Mouse (Mus musculus) forebrain, embryonic 11.5 days (tissue): ENCODE data around the gene Spen. TPM values are rescaled to one million over a fixed set of nuclear protein-coding genes. Genes with fewer than 3 reads are reported as not detected.
"Not testable (repeated sequence)": the region's sequence is repeated elsewhere in the genome, so short reads cannot be mapped to it uniquely, and the experiment has no call there.

Experiments
- ATAC-seq: fragments of 200-750 bp; cut with Nextera tagmentation; replicated peaks from 2 replicates; pipeline ENCODE4 v1.8.0; 2017; ENCODE audit warnings: moderate TSS enrichment; ENCODE audit not compliant: low FRiP score
- DNase-seq: peaks from one replicate; pipeline ENCODE4 v3.0.0-alpha.2; 2017; ENCODE audit warnings: low spot score
- H3K27ac ChIP-seq: fragments of 300-500 bp; sonication (generic); 2 replicates; pipeline ENCODE4 v1.5.1; 2014; ENCODE audit warnings: low read depth, low read length
- H3K27me3 ChIP-seq: fragments of 300-500 bp; sonication (generic); 2 replicates; pipeline ENCODE4 v1.6.1; 2014; ENCODE audit warnings: mild to moderate bottlenecking, low read length, mixed read lengths; ENCODE audit not compliant: control insufficient read depth, insufficient read depth
- H3K36me3 ChIP-seq: fragments of 300-500 bp; sonication (generic); 2 replicates; pipeline ENCODE4 v1.6.1; 2014; ENCODE audit warnings: mild to moderate bottlenecking, low read length, moderate library complexity, mixed read lengths; ENCODE audit not compliant: control insufficient read depth, insufficient read depth
- H3K4me1 ChIP-seq: fragments of 300-500 bp; sonication (generic); replicated peaks from 2 replicates; pipeline ENCODE4 v1.6.1; 2014; ENCODE audit warnings: low read length, mixed read lengths; ENCODE audit not compliant: control insufficient read depth, insufficient read depth
- H3K4me2 ChIP-seq: fragments of 300-500 bp; sonication (generic); 2 replicates; pipeline ENCODE4 v1.6.1; 2014; ENCODE audit warnings: low read depth, mild to moderate bottlenecking, low read length, moderate library complexity, mixed read lengths; ENCODE audit not compliant: severe bottlenecking
- H3K4me3 ChIP-seq: fragments of 300-500 bp; sonication (generic); 2 replicates; pipeline ENCODE4 v1.5.1; 2014; ENCODE audit warnings: low read depth, low read length
- H3K9ac ChIP-seq: fragments of 300-500 bp; sonication (generic); 2 replicates; pipeline ENCODE4 v1.6.1; 2014; ENCODE audit warnings: low read length
- H3K9me3 ChIP-seq: fragments of 300-500 bp; sonication (generic); 2 replicates; pipeline ENCODE4 v1.6.1; 2016; ENCODE audit warnings: low read length, mixed read lengths; ENCODE audit not compliant: control insufficient read depth
- WGBS: fragments of 180-500 bp; shearing (Covaris S2); extraction: QIAGEN DNeasy Blood & Tissue Kit; methylation state at CpG from one replicate; pipeline ENCODE4 v1.1.7; 2014; 5-methylcytosine and 5-hydroxymethylcytosine counted together
- polyA plus RNA-seq: library from polyadenylated mRNA; unstranded; fragments of >200 nt; fragmentation: Nextera tagmentation; extraction: Ambion mirVana; gene quantifications from 2 replicates; pipeline ENCODE4 v1.2.1, GENCODE M21; 2014

Spen gene
- polyA plus RNA-seq, 1 experiment from 2014 or later: 17.1 TPM

- no peak overlapping the region for H3K27ac ChIP-seq
- no peak overlapping the region for H3K4me3 ChIP-seq
- WGBS: 86% methylated on average over 7 of the region's 7 CpGs
- no peaks in the 10 kb centered on the region for H3K4me1 ChIP-seq
- no peaks in the 10 kb centered on the region for H3K36me3 ChIP-seq
- H3K9me3 ChIP-seq: no peaks in the 10 kb centered on the region
- DNase-seq: no peak
- H3K27me3 ChIP-seq: no peaks in the 10 kb centered on the region
- H3K9ac ChIP-seq: no peak overlapping the region
- no peak overlapping the region for H3K4me2 ChIP-seq
- no peak for ATAC-seq
Observed at GRCm38 (mm10) chr4:141572668-141573358, 34.4 kb upstream of the Spen start.

DNA sequence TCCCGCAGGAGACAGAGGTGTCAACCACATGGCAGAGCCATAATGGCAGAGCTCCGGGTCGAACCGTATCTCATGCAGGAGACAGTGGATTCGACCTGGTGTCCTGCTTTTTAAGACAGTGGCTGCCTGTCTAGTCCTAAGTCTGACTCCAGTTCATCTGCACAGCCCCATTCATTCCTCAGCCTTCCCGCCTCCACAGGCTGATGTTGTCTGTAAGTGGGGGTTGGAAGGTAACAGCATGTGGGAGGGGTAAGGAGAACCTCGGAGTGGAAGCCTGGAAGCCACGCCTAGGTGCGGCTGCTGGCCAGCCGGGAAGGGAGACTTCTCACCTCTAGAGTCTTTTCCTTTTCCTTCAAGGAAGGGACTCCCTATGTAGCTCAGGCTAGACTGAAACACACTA lies 33.5 kb upstream of the Spen start:
- no peak overlapping the region for H3K4me3 ChIP-seq
- H3K27ac ChIP-seq: no peak overlapping the region
- no peak for DNase-seq
- H3K4me2 ChIP-seq: no peak overlapping the region
- ATAC-seq: no peak
- no peak overlapping the region for H3K9ac ChIP-seq
- H3K36me3 ChIP-seq: no peaks in the 10 kb centered on the region
- WGBS: 77% methylated on average over 10 of the region's 10 CpGs
- no peaks in the 10 kb centered on the region for H3K4me1 ChIP-seq
- H3K27me3 ChIP-seq: no peaks in the 10 kb centered on the region
- H3K9me3 ChIP-seq: no peaks in the 10 kb centered on the region

- Histone ChIP-seq H3K4me3 (no peak overlapping the region), H3K27me3 (no peaks in the 10 kb centered on the region), H3K9ac (no peak overlapping the region), H3K9me3 (no peaks in the 10 kb centered on the region), H3K36me3 (no peaks in the 10 kb centered on the region), H3K27ac (no peak overlapping the region), H3K4me2 (no peak overlapping the region), H3K4me1 (no peaks in the 10 kb centered on the region)
- no peak for ATAC-seq
- DNase-seq: no peak
- WGBS: 70% methylated on average over 6 of the region's 6 CpGs
Observed at GRCm38 (mm10) chr4:141571337-141571739, 32.9 kb upstream of the Spen start.

DNA sequence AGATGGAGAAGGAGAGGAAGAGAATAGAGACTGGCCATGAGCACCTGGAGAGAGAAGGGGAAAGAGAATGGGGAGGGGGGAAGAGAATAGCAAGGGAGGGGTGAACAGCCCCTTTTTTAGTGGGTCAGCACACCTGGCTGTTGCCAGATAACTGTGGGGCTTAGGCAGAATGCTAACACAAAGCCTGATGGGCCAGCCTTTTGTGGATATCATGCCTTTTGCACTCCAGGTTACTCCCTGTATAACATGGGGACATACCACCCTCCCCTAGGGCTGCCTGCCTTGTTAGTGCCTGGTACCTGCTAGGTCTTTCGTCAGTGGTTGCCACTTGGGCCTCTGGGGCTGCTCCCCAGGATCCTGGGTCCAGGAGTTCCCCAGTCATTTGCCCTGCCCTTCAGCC lies 32.4 kb upstream of the Spen start:
- ATAC-seq: no peak
- Histone ChIP-seq H3K9me3 (no peaks in the 10 kb centered on the region), H3K4me2 (no peak overlapping the region), H3K9ac (no peak overlapping the region), H3K4me3 (no peak overlapping the region), H3K4me1 (no peaks in the 10 kb centered on the region), H3K36me3 (no peaks in the 10 kb centered on the region), H3K27ac (no peak overlapping the region), H3K27me3 (no peaks in the 10 kb centered on the region)
- DNase-seq: no peak
- WGBS: 78% methylated on average over 1 of the region's 1 CpGs

DNA sequence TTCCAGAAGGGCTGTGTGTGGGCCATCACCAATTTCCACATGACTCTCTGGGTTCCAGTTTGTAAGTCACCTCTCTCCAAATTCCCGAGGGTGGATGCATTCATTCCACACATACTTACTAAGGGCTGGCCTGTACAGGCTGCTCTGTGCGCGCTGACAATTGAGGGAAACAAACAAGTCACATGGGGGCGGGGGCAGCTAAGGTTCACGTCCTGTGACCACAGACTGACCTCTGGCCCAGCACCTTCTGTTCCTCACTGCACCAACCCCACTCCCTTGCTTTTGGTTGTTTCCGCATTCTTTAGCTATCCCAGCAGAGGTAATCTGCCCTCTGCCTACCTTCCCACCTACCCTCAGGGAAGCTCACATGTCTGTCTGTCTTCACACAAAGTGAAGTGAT lies 31.6 kb upstream of the Spen start:
- H3K9ac ChIP-seq: no peak overlapping the region
- no peak overlapping the region for H3K4me3 ChIP-seq
- H3K4me2 ChIP-seq: no peak overlapping the region
- DNase-seq (no peak), ATAC-seq (no peak)
- H3K36me3 ChIP-seq: no peaks in the 10 kb centered on the region
- H3K4me1 ChIP-seq: no peaks in the 10 kb centered on the region
- H3K9me3 ChIP-seq: no peaks in the 10 kb centered on the region
- WGBS: 79% methylated on average over 6 of the region's 6 CpGs
- no peaks in the 10 kb centered on the region for H3K27me3 ChIP-seq
- H3K27ac ChIP-seq: no peak overlapping the region

DNA sequence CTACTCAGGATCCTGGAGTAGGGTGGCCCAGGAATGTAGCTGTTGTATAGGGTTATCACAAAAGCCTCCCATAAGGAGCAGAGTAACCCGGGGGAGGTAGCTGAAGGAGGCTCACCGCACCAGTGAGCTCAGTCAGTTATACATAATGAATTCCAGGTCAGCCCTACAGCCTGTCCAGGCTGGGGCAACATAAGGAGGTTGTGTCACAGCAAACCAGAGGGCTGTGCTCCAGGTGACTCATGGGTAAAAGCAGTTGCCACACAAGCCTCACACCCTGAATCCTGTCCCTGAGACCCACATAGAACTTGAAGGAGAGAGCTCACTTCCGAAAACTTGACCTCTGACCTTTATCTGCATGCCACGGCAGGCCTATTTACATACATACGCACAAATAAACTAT lies 30.6 kb upstream of the Spen start:
- no peak for ATAC-seq
- no peaks in the 10 kb centered on the region for H3K36me3 ChIP-seq
- 86% methylated on average over 5 of the region's 5 CpGs for WGBS

GRCm38 (mm10) chr4:141567174-141567573 lies 28.8 kb upstream of the Spen start:
- not testable (repeated sequence) for DNase-seq
- 95% methylated on average over 7 of the region's 7 CpGs for WGBS

More for the DNA sequence above, 30.6 kb upstream of the Spen start:
- H3K27me3 ChIP-seq: no peaks in the 10 kb centered on the region
- no peak overlapping the region for H3K27ac ChIP-seq
- no peaks in the 10 kb centered on the region for H3K9me3 ChIP-seq
- H3K4me2 ChIP-seq: no peak overlapping the region
- no peak overlapping the region for H3K4me3 ChIP-seq
- H3K9ac ChIP-seq: no peak overlapping the region
- no peak for DNase-seq
- H3K4me1 ChIP-seq: no peaks in the 10 kb centered on the region

GRCm38 (mm10) chr4:141566187-141566586 lies 27.8 kb upstream of the Spen start:
- Histone ChIP-seq H3K4me3 (no peak overlapping the region), H3K27me3 (no peaks in the 10 kb centered on the region), H3K4me1 (no peaks in the 10 kb centered on the region), H3K4me2 (no peak overlapping the region), H3K9me3 (no peaks in the 10 kb centered on the region), H3K9ac (no peak overlapping the region), H3K36me3 (no peaks in the 10 kb centered on the region), H3K27ac (no peak overlapping the region)
- WGBS: 87% methylated on average over 6 of the region's 6 CpGs
- ATAC-seq: no peak
- DNase-seq: no peak

More at GRCm38 (mm10) chr4:141567174-141567573, 28.8 kb upstream of the Spen start:
- H3K9ac ChIP-seq, H3K4me2 ChIP-seq, H3K4me1 ChIP-seq, ATAC-seq, H3K4me3 ChIP-seq, H3K27me3 ChIP-seq, H3K36me3 ChIP-seq, H3K27ac ChIP-seq, H3K9me3 ChIP-seq: not testable (repeated sequence)

DNA sequence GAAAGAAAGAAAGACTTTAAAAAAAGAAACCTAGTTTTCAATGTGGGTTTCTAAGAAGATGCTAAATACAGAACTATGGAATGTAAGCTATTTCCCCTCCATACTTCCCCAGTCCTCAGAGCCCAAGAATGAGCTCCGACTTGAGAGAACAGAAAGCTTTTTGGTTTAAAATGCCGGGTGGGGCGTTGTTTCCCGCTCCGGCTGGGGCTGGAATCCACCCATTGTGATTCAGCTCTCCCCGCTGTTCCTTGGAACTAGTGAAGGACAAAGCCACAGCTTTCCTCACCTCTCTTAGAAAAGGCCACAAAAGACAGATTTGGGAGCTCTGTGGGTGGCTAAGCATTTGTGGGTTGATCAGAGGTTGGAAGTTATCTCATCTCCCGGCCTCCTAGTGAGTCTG lies 26.9 kb upstream of the Spen start:
- Histone ChIP-seq H3K4me3 (no peak overlapping the region), H3K4me2 (no peak overlapping the region), H3K4me1 (no peaks in the 10 kb centered on the region), H3K27ac (no peak overlapping the region), H3K36me3 (no peaks in the 10 kb centered on the region), H3K27me3 (no peaks in the 10 kb centered on the region), H3K9ac (no peak overlapping the region), H3K9me3 (no peaks in the 10 kb centered on the region)
- DNase-seq: peak; percentile 53
- no peak for ATAC-seq
- 21% methylated on average over 7 of the region's 7 CpGs for WGBS
